Mouse (Mus musculus) kidney, postnatal 25 days (tissue): ENCODE measurements around the gene P3h1.

Experiments
- DNase-seq, 2 experiments: peaks; one replicate each; pipeline ENCODE4 v3.0.0; 2021; ENCODE audit warnings: mixed read lengths in 2 of 2

The P3h1 gene

GRCm38 (mm10) chr4:119239181-119239682 is 6.5 kb downstream of the P3h1 start:
- DNase-seq: peak in 1 of 2 experiments; percentile 48

GRCm38 (mm10) chr4:119241664-119242063 is 8.9 kb downstream of the P3h1 start:
- peak; percentile 51 to 52 for DNase-seq

- DNase-seq: peak in 1 of 2 experiments; percentile 42
Measured at GRCm38 (mm10) chr4:119242571-119242970, 9.9 kb downstream of the P3h1 start.

GRCm38 (mm10) chr4:119244468-119245240 is 11.9 kb downstream of the P3h1 start:
- no peak for DNase-seq

GRCm38 (mm10) chr4:119245556-119245955 is 12.8 kb downstream of the P3h1 start:
- peak; percentile 29 to 51 for DNase-seq

GRCm38 (mm10) chr4:119245961-119246360 is 13.2 kb downstream of the P3h1 start:
- no peak for DNase-seq

GRCm38 (mm10) chr4:119246688-119247225 is 14.0 kb downstream of the P3h1 start:
- DNase-seq: no peak

GRCm38 (mm10) chr4:119247462-119248235 is 14.9 kb downstream of the P3h1 start:
- DNase-seq: peak; percentile 85 to 88

GRCm38 (mm10) chr4:119248407-119248965 is 15.8 kb downstream of the P3h1 start:
- DNase-seq: peak; percentile 50 to 72

- peak in 1 of 2 experiments; percentile 66 for DNase-seq
Measured at GRCm38 (mm10) chr4:119252025-119252808, 19.5 kb downstream of the P3h1 start.

- DNase-seq: peak; percentile 54 to 86
Measured at GRCm38 (mm10) chr4:119254012-119254618, 21.4 kb downstream of the P3h1 start.

GRCm38 (mm10) chr4:119255351-119255750 is 22.6 kb downstream of the P3h1 start, which contains the start of gene Cldn19:
Cldn19 (plus strand) TSS chr4:119255414.
- DNase-seq: peak in 1 of 2 experiments; percentile 45

GRCm38 (mm10) chr4:119257083-119257482 is 24.4 kb downstream of the P3h1 start:
- peak in 1 of 2 experiments; percentile 60 for DNase-seq

GRCm38 (mm10) chr4:119259344-119260254 is 26.9 kb downstream of the P3h1 start:
- no peak for DNase-seq

GRCm38 (mm10) chr4:119261087-119261713 is 28.5 kb downstream of the P3h1 start:
- peak in 1 of 2 experiments; percentile 43 for DNase-seq

- peak in 1 of 2 experiments; percentile 24 for DNase-seq
Measured at GRCm38 (mm10) chr4:119262483-119262882, 29.8 kb downstream of the P3h1 start.

GRCm38 (mm10) chr4:119263459-119263858 is 30.7 kb downstream of the P3h1 start:
- no peak for DNase-seq

- DNase-seq: peak in 1 of 2 experiments; percentile 22
Measured at GRCm38 (mm10) chr4:119266606-119267005, 33.9 kb downstream of the P3h1 start.

- DNase-seq: no peak
Measured at GRCm38 (mm10) chr4:119274627-119275026, 41.9 kb downstream of the P3h1 start.

GRCm38 (mm10) chr4:119275226-119275625 is 42.5 kb downstream of the P3h1 start:
- DNase-seq: peak in 1 of 2 experiments; percentile 40
